Mouse (Mus musculus): Measurements from ENCODE around the gene Grm4. TPM values are rescaled to one million over a fixed set of nuclear protein-coding genes. Genes with fewer than 3 reads are reported as not detected.

Grm4 gene
- polyA plus RNA-seq (2015; fragmentation: Nextera tagmentation; extraction: Ambion mirVana): 0.04 TPM in 1 of 2 replicates, not detected in the other

GRCm38 (mm10) chr17:27521303-27521702, at the start of gene Grm4:
Gene Grm4, minus strand, starts transcription at chr17:27521403.

GRCm38 (mm10) chr17:27565163-27565941, 44.1 kb upstream of the Grm4 start, which contains the start of gene AI413582:
Gene AI413582, minus strand, starts transcription at chr17:27565756.

GRCm38 (mm10) chr17:27556315-27557011, 35.3 kb upstream of the Grm4 start, which contains the start of gene Hmga1:
Gene Hmga1, plus strand, starts transcription at chr17:27556497.

Other genes with a start within 250 kb of the Grm4 start
- 57.3 and 58.9 TPM in 2 replicates for gene Hmga1, start 35.1 kb upstream of the Grm4 start, polyA plus RNA-seq (2015; fragmentation: Nextera tagmentation; extraction: Ambion mirVana)
- 8.9 and 11.5 TPM in 2 replicates for gene AI413582, start 44.4 kb upstream of the Grm4 start, polyA plus RNA-seq (2015; fragmentation: Nextera tagmentation; extraction: Ambion mirVana)
- gene Nudt3, start 102.1 kb upstream of the Grm4 start, polyA plus RNA-seq (2015; fragmentation: Nextera tagmentation; extraction: Ambion mirVana): 103 and 121 TPM in 2 replicates
- 1.0 TPM in 1 of 2 replicates, not detected in the other for gene RPS10-NUDT3, start 113.8 kb upstream of the Grm4 start, polyA plus RNA-seq (2015; fragmentation: Nextera tagmentation; extraction: Ambion mirVana)
- 550 and 554 TPM in 2 replicates for gene Rps10, start 115.3 kb upstream of the Grm4 start, polyA plus RNA-seq (2015; fragmentation: Nextera tagmentation; extraction: Ambion mirVana)
- 0.76 and 0.97 TPM in 2 replicates for gene Pacsin1, start 134.1 kb upstream of the Grm4 start, polyA plus RNA-seq (2015; fragmentation: Nextera tagmentation; extraction: Ambion mirVana)
- 0.29 TPM in 1 of 2 replicates, not detected in the other for gene Spdef, start 207.6 kb upstream of the Grm4 start, polyA plus RNA-seq (2015; fragmentation: Nextera tagmentation; extraction: Ambion mirVana)